Mouse (Mus musculus) heart, postnatal 0 days (tissue): Measurements from ENCODE around the gene Ebna1bp2. TPM values are rescaled to one million over a fixed set of nuclear protein-coding genes. Genes with fewer than 3 reads are reported as not detected.

Experiments
- ATAC-seq: fragments of 200-750 bp; cut with Nextera tagmentation; 2 replicates; pipeline ENCODE4 v1.8.0; 2017; ENCODE audit warnings: low read depth, moderate number of reproducible peaks, moderate library complexity; ENCODE audit not compliant: insufficient read depth
- DNase-seq: peaks from one replicate; pipeline ENCODE4 v3.0.0-alpha.2; 2016; ENCODE audit warnings: low spot score
- H3K27ac ChIP-seq: fragments of 300-500 bp; sonication (generic); 2 replicates; pipeline ENCODE4 v1.5.1; 2014; ENCODE audit warnings: low read depth, mild to moderate bottlenecking
- H3K27me3 ChIP-seq: fragments of 300-500 bp; sonication (generic); 2 replicates; pipeline ENCODE4 v1.6.1; 2014; ENCODE audit warnings: low read length, mixed read lengths; ENCODE audit not compliant: control insufficient read depth, insufficient read depth
- H3K36me3 ChIP-seq: fragments of 300-500 bp; sonication (generic); replicated peaks from 2 replicates; pipeline ENCODE4 v1.6.1; 2014; ENCODE audit warnings: low read length, mixed read lengths; ENCODE audit not compliant: control insufficient read depth, insufficient read depth
- H3K4me1 ChIP-seq: fragments of 300-500 bp; sonication (generic); 2 replicates; pipeline ENCODE4 v1.6.1; 2014; ENCODE audit warnings: antibody characterized with exemption; ENCODE audit not compliant: control insufficient read depth, insufficient read depth
- H3K4me2 ChIP-seq: fragments of 300-500 bp; sonication (generic); 2 replicates; pipeline ENCODE4 v1.6.1; 2014; ENCODE audit warnings: low read depth, mild to moderate bottlenecking, low read length, moderate library complexity
- H3K4me3 ChIP-seq: fragments of 300-500 bp; sonication (generic); 2 replicates; pipeline ENCODE4 v1.5.1; 2014; ENCODE audit warnings: low read depth, low read length
- H3K9ac ChIP-seq: fragments of 300-500 bp; sonication (generic); replicated peaks from 2 replicates; pipeline ENCODE4 v1.6.1; 2014; ENCODE audit warnings: low read depth, low read length, mixed read lengths
- H3K9me3 ChIP-seq: fragments of 300-500 bp; sonication (generic); replicated peaks from 2 replicates; pipeline ENCODE4 v1.6.1; 2016; ENCODE audit warnings: low read length; ENCODE audit not compliant: control insufficient read depth
- CTCF ChIP-seq: IDR thresholded peaks from 2 replicates; pipeline ENCODE4 v1.5.1; 2016; ENCODE audit warnings: antibody characterized with exemption, control low read depth, low read depth
- EP300 ChIP-seq: IDR thresholded peaks from 2 replicates; pipeline ENCODE4 v1.6.1; 2016; ENCODE audit warnings: antibody characterized with exemption, low read depth
- WGBS: fragments of 180-500 bp; shearing (Covaris S2); extraction: QIAGEN DNeasy Blood & Tissue Kit; methylation state at CpG from one replicate; pipeline ENCODE4 v1.1.7; 2014; 5-methylcytosine and 5-hydroxymethylcytosine counted together
- polyA plus RNA-seq: library from polyadenylated mRNA; unstranded; fragments of >200 nt; fragmentation: Nextera tagmentation; extraction: Ambion mirVana; gene quantifications from 2 replicates; pipeline ENCODE4 v1.2.1, GENCODE M21; 2015
- total RNA-seq: library from RNA; depleted of rRNA; stranded (reverse); fragments of >200 nt; gene quantifications from 2 replicates; pipeline ENCODE4 v1.2.3, GENCODE M21; 2014; ENCODE audit warnings: low replicate concordance; rRNA removed

The Ebna1bp2 gene
- total and polyA plus RNA-seq, 2 experiments from 2014 or later, result 5.9 to 64.4 TPM

DNA sequence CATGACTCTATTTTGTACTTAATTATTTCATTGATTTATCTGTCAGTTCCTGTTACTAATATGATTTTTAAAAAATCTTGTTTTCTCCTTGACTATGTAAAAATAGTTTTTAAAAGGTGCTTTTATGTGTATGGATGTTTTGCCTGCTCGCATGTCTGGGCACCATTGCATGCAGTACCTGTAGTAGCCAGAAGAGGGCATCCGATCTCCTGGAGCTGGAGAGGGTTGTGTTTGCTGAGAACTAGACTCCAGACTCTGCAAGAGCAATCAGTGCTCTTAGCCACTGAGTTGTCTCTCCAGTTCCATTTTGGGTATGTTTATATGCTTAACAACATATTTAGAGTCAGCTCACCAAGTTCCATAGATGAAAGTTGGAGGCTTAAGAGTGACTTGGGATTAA is 24.6 kb downstream of the Ebna1bp2 start:
- Histone ChIP-seq H3K9ac (no peak overlapping the region), H3K9me3 (no peaks in the 10 kb centered on the region), H3K4me2 (no peak overlapping the region), H3K4me3 (no peak overlapping the region), H3K27ac (no peak overlapping the region), H3K4me1 (no peaks in the 10 kb centered on the region; the same call in 1 of the 2 replicates), H3K36me3 (no peaks in the 10 kb centered on the region), H3K27me3 (no peaks in the 10 kb centered on the region)
- TF ChIP-seq EP300, result no peak
- TF ChIP-seq CTCF, result peak; percentile 80
- DNase-seq (no peak), ATAC-seq (no peak)
- WGBS, result 7% methylated on average over 2 of the region's 2 CpGs

GRCm38 (mm10) chr4:118658652-118659051 is 38.1 kb downstream of the Ebna1bp2 start, which contains the start of gene Olfr62:
TSS of gene Olfr62 (plus strand) at chr4:118658952.
- no peak for ATAC-seq

More at GRCm38 (mm10) chr4:118658652-118659051, 38.1 kb downstream of the Ebna1bp2 start, which contains the start of gene Olfr62:
- H3K27me3 ChIP-seq, result no peaks in the 10 kb centered on the region
- no peak for DNase-seq
- no peak within 1 kb of the TSS for H3K9ac ChIP-seq
- H3K4me2 ChIP-seq, result no peak within 1 kb of the TSS
- TF ChIP-seq EP300 (no peak), CTCF (no peak)
- H3K9me3 ChIP-seq, result no peaks in the 10 kb centered on the region
- H3K27ac ChIP-seq, result no peak within 1 kb of the TSS
- no peaks in the 10 kb centered on the region for H3K4me1 ChIP-seq
- no peak within 1 kb of the TSS for H3K4me3 ChIP-seq
- no peaks in the 10 kb centered on the region for H3K36me3 ChIP-seq

Other genes with a start within 250 kb of the Ebna1bp2 start
- 15.4 and 23.5 TPM in 2 replicates for gene Szt2, start 211.5 kb upstream of the Ebna1bp2 start, total RNA-seq
- 2.0 and 2.3 TPM in 2 replicates for gene Szt2, start 211.5 kb upstream of the Ebna1bp2 start, polyA plus RNA-seq
- 17.3 and 40.2 TPM in 2 replicates for gene Med8, start 211.5 kb upstream of the Ebna1bp2 start, total RNA-seq
- 56.2 and 58.8 TPM in 2 replicates for gene Med8, start 211.5 kb upstream of the Ebna1bp2 start, polyA plus RNA-seq
- 44.4 and 74.3 TPM in 2 replicates for gene Elovl1, start 192.7 kb upstream of the Ebna1bp2 start, total RNA-seq
- gene Elovl1, start 192.7 kb upstream of the Ebna1bp2 start, polyA plus RNA-seq, result 49.8 and 49.9 TPM in 2 replicates
- gene Cdc20, start 183.4 kb upstream of the Ebna1bp2 start, total RNA-seq, result 78.4 and 155 TPM in 2 replicates
- 57.5 and 57.8 TPM in 2 replicates for gene Cdc20, start 183.4 kb upstream of the Ebna1bp2 start, polyA plus RNA-seq
- 1.5 and 2.2 TPM in 2 replicates for gene Mpl, start 163.3 kb upstream of the Ebna1bp2 start, total RNA-seq
- 0.41 and 0.51 TPM in 2 replicates for gene Mpl, start 163.3 kb upstream of the Ebna1bp2 start, polyA plus RNA-seq
- gene Tie1, start 130.7 kb upstream of the Ebna1bp2 start, total RNA-seq, result 116 and 120 TPM in 2 replicates
- 43.4 and 48.0 TPM in 2 replicates for gene Tie1, start 130.7 kb upstream of the Ebna1bp2 start, polyA plus RNA-seq
- not detected in 2 replicates for gene 2610528J11Rik, start 93.8 kb upstream of the Ebna1bp2 start, total RNA-seq
- 0.12 TPM in 1 of 2 replicates, not detected in the other for gene 2610528J11Rik, start 93.8 kb upstream of the Ebna1bp2 start, polyA plus RNA-seq
- 1.5 and 7.3 TPM in 2 replicates for gene Tmem125, start 76.8 kb upstream of the Ebna1bp2 start, total RNA-seq
- gene Tmem125, start 76.8 kb upstream of the Ebna1bp2 start, polyA plus RNA-seq, result 0.26 and 0.27 TPM in 2 replicates
- gene Cfap57, start within 50 bp of the Ebna1bp2 start, total RNA-seq, result 0.12 TPM in 1 of 2 replicates, not detected in the other
- gene Cfap57, start within 50 bp of the Ebna1bp2 start, polyA plus RNA-seq, result 0.07 and 0.11 TPM in 2 replicates
- gene Olfr62, start 38.2 kb downstream of the Ebna1bp2 start, total RNA-seq, result not detected in 2 replicates
- gene Olfr62, start 38.2 kb downstream of the Ebna1bp2 start, polyA plus RNA-seq, result not detected in 2 replicates
- gene Olfr1342, start 72.0 kb downstream of the Ebna1bp2 start, total RNA-seq, result not detected in 2 replicates
- not detected in 2 replicates for gene Olfr1342, start 72.0 kb downstream of the Ebna1bp2 start, polyA plus RNA-seq
- gene Olfr1341, start 82.7 kb downstream of the Ebna1bp2 start, total RNA-seq, result not detected in 2 replicates
- not detected in 2 replicates for gene Olfr1341, start 82.7 kb downstream of the Ebna1bp2 start, polyA plus RNA-seq
- gene Olfr1340, start 99.3 kb downstream of the Ebna1bp2 start, total RNA-seq, result not detected in 2 replicates
- not detected in 2 replicates for gene Olfr1340, start 99.3 kb downstream of the Ebna1bp2 start, polyA plus RNA-seq
- not detected in 2 replicates for gene Olfr1339, start 111.4 kb downstream of the Ebna1bp2 start, total RNA-seq
- gene Olfr1339, start 111.4 kb downstream of the Ebna1bp2 start, polyA plus RNA-seq, result not detected in 2 replicates
- gene Olfr1338, start 137.9 kb downstream of the Ebna1bp2 start, total RNA-seq, result not detected in 2 replicates
- gene Olfr1338, start 137.9 kb downstream of the Ebna1bp2 start, polyA plus RNA-seq, result not detected in 2 replicates
- not detected in 2 replicates for gene Olfr1337, start 161.8 kb downstream of the Ebna1bp2 start, total RNA-seq
- gene Olfr1337, start 161.8 kb downstream of the Ebna1bp2 start, polyA plus RNA-seq, result not detected in 2 replicates
- not detected in 2 replicates for gene Olfr1335, start 189.1 kb downstream of the Ebna1bp2 start, total RNA-seq
- gene Olfr1335, start 189.1 kb downstream of the Ebna1bp2 start, polyA plus RNA-seq, result not detected in 2 replicates
- gene Olfr1333, start 215.5 kb downstream of the Ebna1bp2 start, total RNA-seq, result not detected in 2 replicates
- gene Olfr1333, start 215.5 kb downstream of the Ebna1bp2 start, polyA plus RNA-seq, result not detected in 2 replicates
- gene Olfr1331, start 243.8 kb downstream of the Ebna1bp2 start, total RNA-seq, result not detected in 2 replicates
- not detected in 2 replicates for gene Olfr1331, start 243.8 kb downstream of the Ebna1bp2 start, polyA plus RNA-seq